In genomic region chr8:49158201-49158600, GRCm38 (mm10) we compare ENCODE assay signal across 27 mouse cellular contexts.
DNase-seq lines count a peak whose midpoint lies in the region; ATAC-seq and TF ChIP-seq lines count a peak whose summit lies in the region.
"Had no signal": no experiment of that assay in that cellular context is flagged by ENCODE, and none has a peak within 500 bp of the region (broad histone marks: within the 10 kb centered on the region; RNA-seq: fewer than 3 reads in every experiment).

No protein-coding gene starts in this region.

- no peak for TF ChIP-seq CTCF in hindbrain, postnatal 0 days (IDR thresholded peaks at IDR 0.05; ENCODE audit: low read depth)

- WGBS in forebrain, embryonic 15.5 days = 52% methylated on average over 4 of the region's 4 CpGs
- WGBS in forebrain, embryonic 11.5 days = 86% methylated on average over 4 of the region's 4 CpGs
- WGBS in hindbrain, postnatal 0 days = 38% methylated on average over 4 of the region's 4 CpGs
- whole genome bisulfite sequencing in hindbrain, embryonic 16.5 days = 40% methylated on average over 4 of the region's 4 CpGs

- H3K27me3 ChIP-seq in forebrain, embryonic 15.5 days = no peaks in the 10 kb centered on the region
- no peaks in the 10 kb centered on the region for H3K27me3 ChIP-seq in forebrain, embryonic 11.5 days (ENCODE audit: control insufficient read depth, insufficient read depth, low read length)
- H3K27me3 ChIP-seq in hindbrain, postnatal 0 days (ENCODE audit: insufficient read depth, low read length) = no peaks in the 10 kb centered on the region
- no peaks in the 10 kb centered on the region for H3K27me3 ChIP-seq in hindbrain, embryonic 16.5 days (replicated peaks; ENCODE audit: control insufficient read depth, insufficient read depth, low read length)
- H3K27me3 ChIP-seq: embryonic facial prominence, embryonic 12.5 days; heart, embryonic 13.5 days; kidney, embryonic 15.5 days; limb, embryonic 13.5 days; liver, embryonic 12.5 days had no signal

- peaks cover 7% of the 10 kb centered on the region; the same call in 1 of the 2 replicates for H3K4me1 ChIP-seq in forebrain, embryonic 15.5 days
- no peaks in the 10 kb centered on the region for H3K4me1 ChIP-seq in forebrain, embryonic 11.5 days (replicated peaks; ENCODE audit: control insufficient read depth, insufficient read depth, low read length)
- no peaks in the 10 kb centered on the region for H3K4me1 ChIP-seq in hindbrain, postnatal 0 days (ENCODE audit: insufficient read depth, low read length)
- peaks cover 2% of the 10 kb centered on the region; the same call in 1 of the 2 replicates for H3K4me1 ChIP-seq in hindbrain, embryonic 16.5 days (ENCODE audit: control insufficient read depth, insufficient read depth, low read depth, low read length)
- H3K4me1 ChIP-seq: embryonic facial prominence, embryonic 12.5 days; heart, embryonic 13.5 days; kidney, embryonic 15.5 days; limb, embryonic 13.5 days; liver, embryonic 12.5 days had no signal

- no peaks in the 10 kb centered on the region for H3K36me3 ChIP-seq in forebrain, embryonic 15.5 days
- no peaks in the 10 kb centered on the region for H3K36me3 ChIP-seq in forebrain, embryonic 11.5 days (ENCODE audit: control insufficient read depth, insufficient read depth, low read length)
- no peaks in the 10 kb centered on the region for H3K36me3 ChIP-seq in hindbrain, postnatal 0 days (ENCODE audit: insufficient read depth, low read length)
- H3K36me3 ChIP-seq in hindbrain, embryonic 16.5 days (ENCODE audit: control insufficient read depth, insufficient read depth, low read length) = no peaks in the 10 kb centered on the region
- H3K36me3 ChIP-seq: embryonic facial prominence, embryonic 12.5 days; heart, embryonic 13.5 days; kidney, embryonic 15.5 days; limb, embryonic 13.5 days; liver, embryonic 12.5 days had no signal

- H3K9me3 ChIP-seq in forebrain, embryonic 15.5 days = no peaks in the 10 kb centered on the region
- no peaks in the 10 kb centered on the region for H3K9me3 ChIP-seq in forebrain, embryonic 11.5 days (ENCODE audit: control insufficient read depth, low read length)
- no peaks in the 10 kb centered on the region for H3K9me3 ChIP-seq in hindbrain, postnatal 0 days (ENCODE audit: low read length)
- H3K9me3 ChIP-seq in hindbrain, embryonic 16.5 days (ENCODE audit: control insufficient read depth, low read length) = no peaks in the 10 kb centered on the region
- H3K9me3 ChIP-seq: embryonic facial prominence, embryonic 12.5 days; heart, embryonic 13.5 days; kidney, embryonic 15.5 days; limb, embryonic 13.5 days; liver, embryonic 12.5 days had no signal

- H3K4me3 ChIP-seq in forebrain, embryonic 15.5 days = no peak overlapping the region
- H3K4me3 ChIP-seq in forebrain, embryonic 11.5 days (ENCODE audit: low read depth, low read length) = no peak overlapping the region
- no peak overlapping the region for H3K4me3 ChIP-seq in hindbrain, postnatal 0 days (ENCODE audit: low read length)
- H3K4me3 ChIP-seq in hindbrain, embryonic 16.5 days (ENCODE audit: low read length) = no peak overlapping the region
- H3K4me3 ChIP-seq: embryonic facial prominence, embryonic 12.5 days; heart, embryonic 13.5 days; kidney, embryonic 15.5 days; left cerebral cortex, adult 2 months; limb, embryonic 13.5 days; liver, embryonic 12.5 days had no signal

- DNase-seq in forebrain, embryonic 11.5 days (ENCODE audit: low spot score) = no peak
- peak; percentile 53 for DNase-seq in hindbrain, postnatal 0 days (ENCODE audit: low spot score)
- peak; percentile 24 for DNase-seq in retina, embryonic 14.5 days (ENCODE audit: low spot score)
- no peak for DNase-seq in retina, postnatal 1 day
- DNase-seq in adrenal gland, adult 2 months = no peak
- DNase-seq: adrenal gland, postnatal 36 days; cerebellum, adult 9-10 months; embryo, embryonic 11 days; heart, postnatal 10 days; kidney, adult 18-20 months; kidney, postnatal 25 days; liver, postnatal 0 days; midbrain, embryonic 14.5 days; thymus, adult 2 months; thymus, postnatal 36 days had no signal

- H3K27ac ChIP-seq in forebrain, embryonic 15.5 days (replicated peaks) = peak overlapping the region; percentile 14; the same call in 1 of the 2 replicates
- H3K27ac ChIP-seq in forebrain, embryonic 11.5 days (ENCODE audit: low read depth, low read length) = no peak overlapping the region
- H3K27ac ChIP-seq in hindbrain, postnatal 0 days = no peak overlapping the region
- H3K27ac ChIP-seq in hindbrain, embryonic 16.5 days (ENCODE audit: low read depth, low read length) = no peak overlapping the region
- H3K27ac ChIP-seq: embryonic facial prominence, embryonic 12.5 days; heart, embryonic 13.5 days; kidney, embryonic 15.5 days; left cerebral cortex, adult 2 months; limb, embryonic 13.5 days; liver, embryonic 12.5 days; macrophage had no signal

- no peak overlapping the region for H3K4me2 ChIP-seq in forebrain, embryonic 15.5 days (replicated peaks)
- no peak overlapping the region for H3K4me2 ChIP-seq in forebrain, embryonic 11.5 days (ENCODE audit: low read depth, low read length, severe bottlenecking)
- H3K4me2 ChIP-seq in hindbrain, postnatal 0 days (ENCODE audit: low read depth, low read length) = no peak overlapping the region
- H3K4me2 ChIP-seq in hindbrain, embryonic 16.5 days (ENCODE audit: low read length) = no peak overlapping the region
- H3K4me2 ChIP-seq: embryonic facial prominence, embryonic 12.5 days; heart, embryonic 13.5 days; kidney, embryonic 15.5 days; limb, embryonic 13.5 days; liver, embryonic 12.5 days had no signal

- ATAC-seq in forebrain, embryonic 15.5 days (replicated peaks) = no peak
- no peak for ATAC-seq in forebrain, embryonic 11.5 days (replicated peaks; ENCODE audit: low FRiP score)
- no peak for ATAC-seq in hindbrain, postnatal 0 days
- no peak for ATAC-seq in hindbrain, embryonic 16.5 days
- ATAC-seq: CD4-positive, CD25-positive, alpha-beta regulatory T cell, adult 4 months; inflammation-experienced regulatory T-cells, adult 6 months; liver, embryonic 12.5 days; liver, postnatal 0 days; lung, postnatal 0 days had no signal

- H3K9ac ChIP-seq in forebrain, embryonic 15.5 days (replicated peaks) = no peak overlapping the region
- H3K9ac ChIP-seq in forebrain, embryonic 11.5 days (ENCODE audit: low read length) = no peak overlapping the region
- no peak overlapping the region for H3K9ac ChIP-seq in hindbrain, postnatal 0 days (replicated peaks; ENCODE audit: low read length)
- H3K9ac ChIP-seq in hindbrain, embryonic 16.5 days (ENCODE audit: low read depth, low read length) = no peak overlapping the region
- H3K9ac ChIP-seq: embryonic facial prominence, embryonic 12.5 days; heart, embryonic 13.5 days; kidney, embryonic 15.5 days; limb, embryonic 13.5 days; liver, embryonic 12.5 days; liver, postnatal 0 days had no signal

Comparison
In these comparisons a context has a peak if more than half of its experiments do, and no peak if none do; other contexts are left out.
1. DNase-seq: peak in hindbrain, postnatal 0 days (single experiment) and retina, embryonic 14.5 days (single experiment); none in forebrain, embryonic 11.5 days (single experiment), retina, postnatal 1 day (single experiment) and adrenal gland, adult 2 months (single experiment).